Mouse (Mus musculus) common myeloid progenitor, adult 5-6 weeks (primary cell): ENCODE measurements at regions not wholly inside any gene's neighbourhood (a gene's known extent, or its start where the extent isn't known, plus 50 kb on each side); places are given as distances from the start of the nearest gene placed in this dataset.

ENCODE experiments used
- ATAC-seq: replicated peaks from 2 replicates; pipeline ENCODE4 v1.8.0; 2016; ENCODE audit warnings: low read depth, mild to moderate bottlenecking, moderate TSS enrichment, inconsistent platforms; ENCODE audit not compliant: poor library complexity, severe bottlenecking

DNA sequence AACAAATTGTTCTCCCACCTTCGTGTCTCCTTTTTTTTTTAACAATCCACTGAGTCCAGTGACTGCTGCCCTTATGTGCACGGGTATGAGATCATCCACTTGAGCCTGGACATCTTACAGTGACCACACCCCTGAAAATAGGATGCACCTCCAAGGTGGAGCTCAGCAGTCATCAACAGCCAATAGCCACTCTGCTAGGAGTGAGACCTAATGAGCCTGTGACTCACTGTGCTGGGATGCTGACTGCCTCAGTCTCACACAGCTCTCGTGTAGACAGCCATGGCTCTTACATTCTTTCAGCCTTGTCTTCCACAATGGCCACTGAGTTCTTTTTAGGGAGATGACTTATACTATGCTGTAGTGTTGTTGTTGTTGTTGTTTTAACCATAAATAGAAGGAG is 133.7 kb upstream of the Zfp462 start:
- ATAC-seq = no peak

GRCm38 (mm10) chr4:54812740-54813634 is 131.9 kb upstream of the Zfp462 start:
- ATAC-seq = no peak

DNA sequence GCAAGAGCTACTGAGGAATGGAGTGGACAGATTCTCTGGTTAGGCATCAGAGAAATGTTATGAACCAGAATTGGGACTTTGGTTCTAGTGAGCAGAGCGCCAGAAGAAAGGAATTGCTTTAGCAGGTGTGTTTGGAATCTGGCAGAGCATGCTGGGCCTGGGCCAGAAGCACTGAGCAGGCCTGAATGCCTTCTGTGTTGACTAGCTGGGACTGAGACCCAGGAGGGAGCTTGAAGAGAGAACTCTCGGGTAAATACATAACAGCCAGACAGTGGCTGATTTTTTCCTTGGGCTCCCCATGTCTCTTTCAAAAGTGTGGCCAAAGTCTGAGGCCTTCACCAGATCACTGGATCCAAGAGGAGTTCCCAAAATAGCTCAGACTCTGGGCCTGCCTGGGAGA is 107.5 kb upstream of the Zfp462 start:
- no peak for ATAC-seq

GRCm38 (mm10) chr4:54838111-54838510 is 106.7 kb upstream of the Zfp462 start:
- no peak for ATAC-seq

DNA sequence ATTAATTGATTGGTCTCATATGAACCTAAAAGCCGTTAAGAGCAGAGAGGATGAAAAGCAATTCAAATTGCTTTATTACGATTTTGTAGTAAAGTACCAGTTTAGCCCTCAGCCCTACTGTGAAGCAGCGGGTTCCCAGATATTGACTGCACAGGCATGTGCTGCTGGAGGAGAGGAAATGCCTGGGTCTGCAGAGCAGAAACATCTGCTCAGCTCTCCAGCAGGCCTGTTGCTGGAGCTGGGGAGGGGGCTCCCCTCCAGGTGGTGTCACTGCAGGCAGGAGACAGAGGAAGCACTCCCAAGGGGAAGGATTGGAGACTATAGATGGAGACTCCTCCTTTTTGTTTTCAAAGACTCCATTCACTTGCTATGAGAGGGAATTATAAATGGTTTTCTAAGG is 106.1 kb upstream of the Zfp462 start:
- no peak for ATAC-seq

- no peak for ATAC-seq
These were observed 91.6 kb upstream of the Zfp462 start for GRCm38 (mm10) chr4:54852991-54853925.

- ATAC-seq = peak; percentile 71
These were observed 86.2 kb upstream of the Zfp462 start for GRCm38 (mm10) chr4:54858604-54859003.

DNA sequence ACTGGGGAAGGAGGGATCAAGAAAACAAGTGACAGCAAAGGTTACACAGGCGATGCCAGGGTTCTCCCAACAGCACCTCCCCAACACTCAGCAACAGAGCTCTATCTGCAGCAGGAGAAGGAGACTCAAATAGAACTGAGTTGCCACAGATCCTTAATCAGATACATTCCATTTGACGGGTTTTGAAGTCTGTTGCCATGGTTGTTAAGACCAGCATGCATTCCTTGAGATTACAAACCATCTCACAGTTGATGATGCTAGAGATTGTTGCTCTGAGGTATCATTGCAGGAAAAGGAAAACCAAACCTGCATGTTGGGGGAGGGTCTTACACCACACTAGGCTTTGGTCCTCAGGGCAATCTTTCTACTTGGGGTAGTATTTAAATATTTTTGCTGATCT is 78.8 kb upstream of the Zfp462 start:
- no peak for ATAC-seq

GRCm38 (mm10) chr4:54874136-54874827 is 70.6 kb upstream of the Zfp462 start:
- ATAC-seq = no peak

DNA sequence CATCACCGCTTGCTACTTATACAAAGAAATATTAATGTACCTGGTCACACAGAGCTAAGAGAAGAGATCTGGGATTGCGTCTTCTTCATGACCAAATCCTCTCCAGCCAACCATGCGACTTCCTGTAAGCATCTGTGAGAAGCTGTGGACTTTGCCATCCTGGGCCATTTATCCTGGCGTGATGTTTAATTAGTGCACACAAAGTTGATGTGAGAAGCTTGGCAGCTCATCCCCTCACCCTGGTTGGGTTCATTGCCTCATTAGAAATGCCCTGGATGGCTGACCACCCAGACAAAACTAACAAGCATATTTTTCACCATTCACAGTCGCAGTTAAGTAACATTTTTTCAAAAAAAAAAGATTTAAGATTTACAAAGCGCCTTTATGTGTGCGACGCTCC is 69.3 kb upstream of the Zfp462 start:
- no peak for ATAC-seq

DNA sequence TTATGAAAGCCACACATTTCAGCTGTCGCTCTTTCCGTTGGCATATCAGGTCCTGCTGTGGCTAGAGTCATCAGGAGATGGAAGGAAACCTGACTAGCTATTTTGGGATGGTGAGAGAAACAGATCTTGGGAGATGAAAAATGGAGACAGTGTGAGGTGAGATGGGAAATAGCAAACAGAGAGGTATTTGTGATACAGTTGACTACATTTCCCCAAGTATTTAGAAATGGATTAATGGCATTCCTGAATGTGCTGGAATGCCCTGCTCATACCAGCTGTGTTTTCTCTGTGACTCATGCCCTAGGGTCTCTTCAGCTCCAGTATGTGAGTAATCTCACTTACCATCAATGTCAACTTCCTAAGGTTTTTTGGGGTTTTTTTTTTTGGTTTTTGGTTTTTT is 67.5 kb upstream of the Zfp462 start:
- no peak for ATAC-seq

GRCm38 (mm10) chr4:54878531-54878930 is 66.3 kb upstream of the Zfp462 start:
- no peak for ATAC-seq

DNA sequence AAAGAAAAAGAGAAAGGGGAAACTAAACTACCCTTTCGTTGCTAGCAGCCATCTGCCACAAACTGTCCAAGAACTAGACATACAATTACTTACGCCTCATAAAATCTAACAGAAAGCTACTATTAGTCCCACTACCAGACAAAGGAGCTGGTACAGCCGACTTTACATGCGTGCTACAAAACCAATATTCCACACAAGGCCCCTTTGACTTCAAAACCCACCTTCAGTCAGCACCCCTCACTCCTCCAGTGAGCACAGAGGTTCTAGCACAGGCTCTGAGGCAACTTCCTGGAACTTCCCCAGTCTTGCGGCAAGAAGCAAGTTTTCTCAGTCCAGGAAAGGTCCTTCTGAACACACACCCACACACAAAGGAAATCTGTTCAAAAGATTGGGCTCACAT is 51.6 kb upstream of the Zfp462 start:
- no peak for ATAC-seq
